Mouse (Mus musculus): ENCODE data around the gene Mrgprh.

- no peak for TF ChIP-seq POLR2A (IDR thresholded peaks at IDR 0.05; ENCODE audit: extremely low read depth, insufficient read depth, low read length)
- TF ChIP-seq CTCF (IDR thresholded peaks at IDR 0.05; ENCODE audit: extremely low read depth, insufficient read depth, low read length), result no peak
These were observed 15.2 kb downstream of the Mrgprh start for GRCm38 (mm10) chr17:12891054-12891453.
